Mouse (Mus musculus) erythroblast, embryonic 14.5 days (primary cell): ENCODE data around the gene Dusp11.

Source experiments
- GATA1 ChIP-seq: IDR thresholded peaks from 2 replicates; pipeline ENCODE4 v1.6.1; 2012; ENCODE audit warnings: low read length, inconsistent platforms, mixed read lengths
- TAL1 ChIP-seq: IDR thresholded peaks from 3 replicates; pipeline ENCODE4 v1.6.1; 2012; ENCODE audit warnings: low read length, inconsistent platforms, mixed read lengths

GRCm38 (mm10) chr6:85908341-85908740 is 53.1 kb downstream of the Dusp11 start:
- TF ChIP-seq GATA1 = no peak
- no peak for TF ChIP-seq TAL1
